Mouse (Mus musculus) neural tube, embryonic 14.5 days (tissue): ENCODE measurements at regions not wholly inside any gene's neighbourhood (a gene's known extent, or its start where the extent isn't known, plus 50 kb on each side); places are given as distances from the start of the nearest gene placed in this dataset.

ENCODE experiments used
- ATAC-seq: fragments of 200-750 bp; cut with Nextera tagmentation; 2 replicates; pipeline ENCODE4 v1.8.0; 2017; ENCODE audit warnings: low read depth, mild to moderate bottlenecking, moderate TSS enrichment, moderate library complexity
- H3K27ac ChIP-seq: fragments of 300-500 bp; sonication (generic); 2 replicates; pipeline ENCODE4 v1.5.1; 2014; ENCODE audit warnings: low read depth, mild to moderate bottlenecking, control low read depth, low read length, moderate library complexity, mixed read lengths
- H3K27me3 ChIP-seq: fragments of 300-500 bp; sonication (generic); 2 replicates; pipeline ENCODE4 v1.6.1; 2014; ENCODE audit warnings: low read length; ENCODE audit not compliant: control insufficient read depth, insufficient read depth
- H3K36me3 ChIP-seq: fragments of 300-500 bp; sonication (generic); 2 replicates; pipeline ENCODE4 v1.6.1; 2014; ENCODE audit warnings: low read length, mixed read lengths; ENCODE audit not compliant: control insufficient read depth, insufficient read depth
- H3K4me1 ChIP-seq: fragments of 300-500 bp; sonication (generic); 2 replicates; pipeline ENCODE4 v1.6.1; 2014; ENCODE audit warnings: low read length; ENCODE audit not compliant: control insufficient read depth, insufficient read depth
- H3K4me2 ChIP-seq: fragments of 300-500 bp; sonication (generic); 2 replicates; pipeline ENCODE4 v1.6.1; 2014; ENCODE audit warnings: mild to moderate bottlenecking, low read depth, low read length, control low read depth
- H3K4me3 ChIP-seq: fragments of 300-500 bp; sonication (generic); 2 replicates; pipeline ENCODE4 v1.5.1; 2014; ENCODE audit warnings: low read depth, low read length, control low read depth, mixed read lengths
- H3K9ac ChIP-seq: fragments of 300-500 bp; sonication (generic); replicated peaks from 2 replicates; pipeline ENCODE4 v1.6.1; 2014; ENCODE audit warnings: low read depth, mild to moderate bottlenecking, control low read depth, low read length, mixed read lengths
- H3K9me3 ChIP-seq: fragments of 300-500 bp; sonication (generic); 2 replicates; pipeline ENCODE4 v1.6.1; 2016; ENCODE audit warnings: low read length; ENCODE audit not compliant: control insufficient read depth
- WGBS: fragments of 180-500 bp; shearing (Covaris S2); extraction: QIAGEN DNeasy Blood & Tissue Kit; methylation state at CpG from one replicate; pipeline ENCODE4 v1.1.7; 2014; 5-methylcytosine and 5-hydroxymethylcytosine counted together

GRCm38 (mm10) chr8:91949110-91949509 is 147.2 kb upstream of the Irx3 start:
- ATAC-seq, result no peak
- Histone ChIP-seq H3K27me3 (no peaks in the 10 kb centered on the region), H3K36me3 (no peaks in the 10 kb centered on the region), H3K4me3 (no peak overlapping the region), H3K4me1 (0 out of 2 replicates have a peak, but pooled peaks cover 2% of the 10 kb centered on the region), H3K9me3 (no peaks in the 10 kb centered on the region), H3K4me2 (peak overlapping the region; percentile 8; the same call in 1 of the 2 replicates), H3K9ac (no peak overlapping the region), H3K27ac (no peak overlapping the region)
- WGBS, result 70% methylated on average over 9 of the region's 9 CpGs

- Histone ChIP-seq H3K9ac (no peak overlapping the region), H3K4me3 (no peak overlapping the region), H3K4me1 (0 out of 2 replicates have a peak, but pooled peaks cover 2% of the 10 kb centered on the region), H3K9me3 (no peaks in the 10 kb centered on the region), H3K36me3 (no peaks in the 10 kb centered on the region), H3K4me2 (peak overlapping the region; percentile 8; the same call in 1 of the 2 replicates), H3K27ac (no peak overlapping the region), H3K27me3 (no peaks in the 10 kb centered on the region)
- 53% methylated on average over 18 of the region's 18 CpGs for WGBS
- no peak for ATAC-seq
Measured at GRCm38 (mm10) chr8:91948173-91948940, 146.5 kb upstream of the Irx3 start.

GRCm38 (mm10) chr8:91941005-91941404 is 139.1 kb upstream of the Irx3 start:
- 19% methylated on average over 5 of the region's 5 CpGs for WGBS
- ATAC-seq, result no peak
- no peak overlapping the region for H3K27ac ChIP-seq
- H3K36me3 ChIP-seq, result no peaks in the 10 kb centered on the region
- no peak overlapping the region for H3K9ac ChIP-seq
- H3K4me2 ChIP-seq, result no peak overlapping the region
- no peaks in the 10 kb centered on the region for H3K4me1 ChIP-seq
- H3K9me3 ChIP-seq, result no peaks in the 10 kb centered on the region
- no peak overlapping the region for H3K4me3 ChIP-seq
- no peaks in the 10 kb centered on the region for H3K27me3 ChIP-seq

GRCm38 (mm10) chr8:91937227-91937626 is 135.4 kb upstream of the Irx3 start:
- no peak for ATAC-seq
- H3K27ac ChIP-seq, result no peak overlapping the region
- WGBS, result 65% methylated on average over 2 of the region's 2 CpGs

GRCm38 (mm10) chr8:91930520-91930919 is 128.7 kb upstream of the Irx3 start:
- no peaks in the 10 kb centered on the region for H3K4me1 ChIP-seq
- H3K9ac ChIP-seq, result no peak overlapping the region
- no peak for ATAC-seq
- H3K27ac ChIP-seq, result no peak overlapping the region
- no peak overlapping the region for H3K4me3 ChIP-seq
- H3K36me3 ChIP-seq, result no peaks in the 10 kb centered on the region
- H3K9me3 ChIP-seq, result no peaks in the 10 kb centered on the region
- WGBS, result 75% methylated on average over 4 of the region's 4 CpGs
- H3K4me2 ChIP-seq, result no peak overlapping the region
- H3K27me3 ChIP-seq, result no peaks in the 10 kb centered on the region

More at GRCm38 (mm10) chr8:91937227-91937626, 135.4 kb upstream of the Irx3 start:
- H3K36me3 ChIP-seq, result no peaks in the 10 kb centered on the region
- no peaks in the 10 kb centered on the region for H3K27me3 ChIP-seq
- H3K9ac ChIP-seq, result no peak overlapping the region
- no peaks in the 10 kb centered on the region for H3K9me3 ChIP-seq
- no peak overlapping the region for H3K4me2 ChIP-seq
- H3K4me3 ChIP-seq, result no peak overlapping the region
- no peaks in the 10 kb centered on the region for H3K4me1 ChIP-seq

GRCm38 (mm10) chr8:91925968-91926524 is 124.2 kb upstream of the Irx3 start:
- no peaks in the 10 kb centered on the region for H3K9me3 ChIP-seq
- WGBS, result 88% methylated on average over 8 of the region's 8 CpGs
- no peaks in the 10 kb centered on the region for H3K36me3 ChIP-seq
- H3K4me3 ChIP-seq, result no peak overlapping the region
- H3K27ac ChIP-seq, result no peak overlapping the region
- no peak overlapping the region for H3K4me2 ChIP-seq
- no peak for ATAC-seq
- no peaks in the 10 kb centered on the region for H3K4me1 ChIP-seq
- no peak overlapping the region for H3K9ac ChIP-seq
- no peaks in the 10 kb centered on the region for H3K27me3 ChIP-seq

- H3K27me3 ChIP-seq, result no peaks in the 10 kb centered on the region
- no peaks in the 10 kb centered on the region for H3K4me1 ChIP-seq
- no peaks in the 10 kb centered on the region for H3K36me3 ChIP-seq
- H3K9me3 ChIP-seq, result no peaks in the 10 kb centered on the region
- no peak overlapping the region for H3K4me2 ChIP-seq
- no peak for ATAC-seq
- H3K27ac ChIP-seq, result no peak overlapping the region
- no peak overlapping the region for H3K9ac ChIP-seq
- 91% methylated on average over 4 of the region's 4 CpGs for WGBS
- no peak overlapping the region for H3K4me3 ChIP-seq
Measured at GRCm38 (mm10) chr8:91924152-91924551, 122.3 kb upstream of the Irx3 start.

- WGBS, result 81% methylated on average over 3 of the region's 3 CpGs
- H3K27ac ChIP-seq, result no peak overlapping the region
- no peaks in the 10 kb centered on the region for H3K4me1 ChIP-seq
- H3K4me3 ChIP-seq, result no peak overlapping the region
- H3K36me3 ChIP-seq, result no peaks in the 10 kb centered on the region
- H3K9me3 ChIP-seq, result no peaks in the 10 kb centered on the region
- H3K4me2 ChIP-seq, result no peak overlapping the region
- H3K9ac ChIP-seq, result no peak overlapping the region
- no peak for ATAC-seq
- no peaks in the 10 kb centered on the region for H3K27me3 ChIP-seq
Measured at GRCm38 (mm10) chr8:91922211-91922874, 120.5 kb upstream of the Irx3 start.

GRCm38 (mm10) chr8:91917834-91918233 is 116.0 kb upstream of the Irx3 start:
- Histone ChIP-seq H3K27me3 (no peaks in the 10 kb centered on the region), H3K27ac (no peak overlapping the region), H3K4me2 (no peak overlapping the region), H3K9ac (no peak overlapping the region), H3K4me3 (no peak overlapping the region), H3K9me3 (no peaks in the 10 kb centered on the region), H3K4me1 (no peaks in the 10 kb centered on the region), H3K36me3 (no peaks in the 10 kb centered on the region)
- ATAC-seq, result no peak
- 87% methylated on average over 5 of the region's 5 CpGs for WGBS
